Mouse (Mus musculus) kidney, adult 8-10 months (tissue): ENCODE measurements around the gene Fli1.

ENCODE experiments used
- DNase-seq, 2 experiments: peaks; one replicate each; pipeline ENCODE4 v3.0.0; 2022

Fli1 gene

DNA sequence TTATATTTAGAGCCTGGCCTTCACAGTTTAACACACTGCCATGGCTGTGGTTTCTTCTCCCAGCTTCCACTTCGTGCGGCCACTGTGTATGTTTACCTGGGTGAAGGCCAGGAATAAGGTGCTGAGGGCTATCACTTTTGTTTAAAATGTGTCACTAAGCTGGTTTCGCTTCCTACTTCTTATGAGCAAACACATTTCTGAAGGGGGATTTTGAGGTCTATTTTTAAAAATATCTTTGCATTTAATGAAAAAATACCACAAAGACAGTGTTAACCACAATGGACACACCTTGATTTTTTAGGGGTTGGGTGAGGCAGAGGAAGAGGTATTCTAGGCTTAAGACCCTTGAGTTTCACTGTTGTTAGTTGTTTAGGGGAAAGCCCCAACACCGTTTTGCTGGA, 147.9 kb downstream of the Fli1 start:
- DNase-seq, result no peak

DNA sequence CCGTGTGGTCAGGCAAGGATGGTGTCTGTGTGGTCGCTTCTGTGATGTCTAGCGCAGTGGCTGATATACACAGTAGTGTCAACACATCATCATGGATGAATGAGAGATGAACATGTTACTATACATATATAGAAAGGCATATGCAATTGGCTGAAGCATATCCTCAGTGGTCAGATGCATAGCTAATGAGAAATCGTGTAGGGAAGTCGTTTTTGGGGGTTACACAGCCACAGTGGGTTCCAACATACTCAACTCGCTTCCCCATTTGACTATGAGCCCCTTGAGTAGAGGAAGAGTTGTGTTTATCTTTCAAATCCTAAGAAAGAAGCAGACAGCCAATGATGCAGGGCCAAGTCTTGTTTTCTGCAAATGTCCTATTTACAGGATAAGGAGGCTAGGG, 149.9 kb downstream of the Fli1 start:
- DNase-seq, result no peak

DNA sequence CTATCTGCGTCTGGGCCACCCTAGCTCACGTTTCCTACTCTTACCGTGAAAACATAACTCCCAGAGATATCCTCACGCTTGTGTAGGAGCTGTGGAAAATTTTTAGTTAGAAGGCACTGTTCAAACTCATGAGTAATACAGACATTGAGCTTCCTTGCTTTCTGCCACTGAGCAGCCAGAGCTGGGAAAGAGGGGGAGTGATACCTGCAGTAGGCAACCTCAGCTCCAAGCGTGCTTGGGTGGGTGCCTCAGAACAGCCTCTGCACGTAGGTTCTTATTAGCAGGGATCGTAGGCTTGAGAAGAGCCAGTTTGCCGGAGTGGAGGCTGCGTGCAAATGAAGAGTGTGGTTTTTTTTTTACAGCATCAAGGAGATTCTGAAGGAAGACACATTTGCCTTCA, 151.0 kb downstream of the Fli1 start:
- no peak for DNase-seq

DNA sequence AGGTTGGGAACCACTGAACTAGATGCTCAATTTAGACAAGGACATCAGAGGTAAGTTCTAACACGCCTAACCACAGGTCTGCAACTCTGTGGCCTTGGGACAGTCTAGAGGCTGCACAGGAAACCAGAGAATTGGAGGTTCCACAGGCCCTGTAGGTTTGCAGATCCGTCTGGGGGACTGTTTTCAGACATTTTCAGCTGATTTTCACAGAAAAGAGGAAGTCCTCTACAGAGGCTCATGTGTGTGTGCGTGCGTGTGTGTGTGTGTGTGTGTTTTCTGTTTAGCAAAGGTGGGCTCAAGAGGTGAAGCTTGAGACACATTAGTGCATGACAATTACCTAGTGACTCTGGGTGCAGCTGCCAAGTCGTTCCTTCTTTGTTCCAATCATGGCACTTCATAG, 151.6 kb downstream of the Fli1 start:
- DNase-seq, result no peak

DNA sequence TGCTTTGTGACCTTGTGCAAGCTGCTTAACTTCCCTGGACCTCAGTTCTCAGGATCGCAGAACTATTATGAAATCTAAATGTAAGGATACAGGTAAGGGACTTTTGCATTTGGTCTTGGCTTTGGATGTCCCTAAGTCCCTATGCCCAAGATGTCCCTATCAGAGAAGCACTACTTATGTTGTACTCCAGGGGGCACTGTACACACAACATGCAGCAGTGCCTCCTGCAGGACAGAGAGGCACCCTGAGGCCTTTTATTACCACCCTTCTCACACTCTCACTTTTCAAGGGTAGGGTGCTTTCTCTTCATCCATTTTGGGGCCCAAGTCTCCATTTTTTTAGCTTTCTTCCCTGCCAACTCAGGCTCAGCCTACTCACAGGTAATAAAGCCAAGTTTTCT, 154.5 kb downstream of the Fli1 start:
- DNase-seq, result no peak

DNA sequence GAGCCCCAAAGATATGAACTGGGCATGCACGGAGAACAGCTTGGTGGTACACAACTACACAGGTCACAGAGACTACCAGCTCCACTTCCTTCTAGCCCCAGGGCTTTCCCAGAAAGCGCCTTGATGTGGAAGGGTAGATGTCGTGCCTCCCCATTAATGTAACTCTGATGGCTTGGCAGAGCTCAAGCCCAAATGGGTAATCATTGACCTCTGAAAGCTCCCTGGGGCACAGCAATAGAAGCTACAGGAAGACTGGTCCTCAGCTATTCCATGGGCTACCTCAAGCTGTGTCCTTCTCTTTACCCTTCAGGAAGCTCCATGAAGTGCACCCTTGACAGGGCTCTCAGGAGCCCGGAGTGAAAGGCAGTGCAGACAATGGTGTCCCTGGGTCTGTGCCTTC, 157.8 kb downstream of the Fli1 start:
- DNase-seq, result peak; percentile 72 to 90

DNA sequence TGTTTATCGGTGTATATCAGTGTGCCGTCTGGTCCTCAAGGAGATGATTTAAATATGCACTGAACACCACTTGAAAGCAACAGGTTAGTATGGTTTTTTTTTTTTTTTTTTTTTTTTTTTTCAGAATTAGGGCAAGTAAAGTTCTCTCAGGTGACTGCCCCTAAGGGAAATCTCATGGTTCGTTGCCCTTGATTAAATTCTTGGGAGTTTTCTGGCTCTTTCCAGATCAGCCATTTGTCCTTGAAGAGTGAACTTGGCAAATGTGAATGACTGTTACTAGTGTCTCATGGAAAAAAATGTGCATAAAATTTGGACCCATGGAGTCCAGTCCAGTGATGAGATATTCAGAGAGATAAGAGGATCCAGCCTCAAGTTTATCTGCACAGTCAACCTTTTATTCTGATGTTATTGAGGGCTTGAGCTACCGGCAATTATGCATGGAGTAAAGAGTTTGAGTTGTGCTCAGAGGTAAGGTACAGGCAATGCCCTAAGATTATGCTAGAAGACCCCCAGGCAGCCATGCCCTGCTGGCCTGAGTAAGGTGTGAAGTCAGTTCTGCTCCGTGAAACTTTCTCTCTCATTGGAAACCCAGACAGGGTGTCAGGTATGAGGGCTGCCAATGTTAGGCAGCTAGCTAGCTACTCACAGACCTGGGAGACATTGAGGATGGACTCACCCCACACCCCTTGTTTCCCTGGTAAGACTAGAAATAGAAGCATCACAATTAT, 165.6 kb downstream of the Fli1 start:
- peak in 1 of 2 experiments; percentile 77 for DNase-seq

DNA sequence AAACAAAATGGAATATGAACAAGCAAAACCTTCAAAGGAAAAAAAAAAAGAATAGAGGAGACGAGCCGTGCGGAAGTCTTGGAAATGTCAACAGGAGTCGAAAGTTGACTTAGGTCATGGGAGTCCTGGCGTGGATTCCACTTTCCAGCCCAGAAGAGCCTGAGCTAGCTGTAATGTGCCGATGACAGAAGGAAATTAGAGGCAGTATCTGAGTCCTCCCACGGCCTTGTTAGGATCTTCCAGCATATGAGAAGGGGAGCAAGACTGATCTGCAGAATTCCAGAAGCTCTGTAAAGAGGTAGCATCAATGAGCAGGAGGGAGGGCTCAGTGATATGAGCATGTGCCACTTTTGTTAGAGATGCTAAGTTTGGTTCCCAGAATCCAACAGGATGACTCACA, 166.6 kb downstream of the Fli1 start:
- DNase-seq, result no peak

DNA sequence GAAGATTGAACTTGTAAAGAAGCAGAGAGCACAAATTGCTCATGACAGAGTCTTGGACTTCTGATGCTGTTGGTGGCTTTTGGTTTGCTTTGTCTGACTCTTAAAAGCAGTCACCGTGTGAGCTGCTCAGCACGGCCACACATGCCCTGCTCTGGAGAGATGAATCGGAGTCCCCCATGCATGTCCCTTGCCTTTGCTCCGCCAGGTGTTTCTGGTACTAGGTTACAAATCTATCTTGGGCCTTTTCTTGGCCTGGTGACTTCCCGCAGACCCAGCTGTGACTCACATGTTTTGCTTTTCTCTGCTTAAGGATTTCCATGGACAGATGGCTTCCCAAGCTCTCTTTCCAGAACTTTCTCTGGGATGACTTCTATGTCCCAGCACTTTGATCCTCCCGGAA, 169.0 kb downstream of the Fli1 start:
- no peak for DNase-seq
